ENCODE assay signal across 21 mouse cellular contexts in the genomic region with DNA sequence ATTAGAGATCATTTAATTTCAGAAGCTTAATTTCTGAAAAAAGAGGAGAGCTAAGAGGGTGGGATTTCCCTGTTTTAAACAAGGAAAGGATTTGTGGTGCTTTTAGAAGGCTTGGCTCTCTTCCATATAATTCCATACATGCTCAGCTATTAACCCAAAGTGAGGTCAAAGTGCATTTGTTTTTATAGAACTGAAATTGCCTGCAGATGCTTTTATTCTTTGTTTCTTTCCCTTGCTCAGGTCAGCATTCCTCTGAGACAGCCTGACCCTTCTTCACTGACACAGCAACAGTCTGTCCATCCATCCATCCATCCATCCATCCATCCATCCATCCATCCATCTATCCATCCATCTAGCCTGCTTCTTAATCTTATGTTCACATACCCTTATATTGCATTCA.
"Had no signal": no experiment of that assay in that cellular context is flagged by ENCODE, and none has a peak within 500 bp of the region (broad histone marks: within the 10 kb centered on the region; RNA-seq: fewer than 3 reads in every experiment).

No protein-coding gene starts in this region.

- H3K9me3 ChIP-seq: heart, embryonic 13.5 days; heart, embryonic 15.5 days; hindbrain, embryonic 13.5 days; hindbrain, embryonic 15.5 days; limb, embryonic 12.5 days; limb, embryonic 15.5 days; liver, embryonic 12.5 days had no signal

- H3K27me3 ChIP-seq: heart, embryonic 13.5 days; heart, embryonic 15.5 days; hindbrain, embryonic 13.5 days; hindbrain, embryonic 15.5 days; limb, embryonic 12.5 days; limb, embryonic 15.5 days; liver, embryonic 12.5 days had no signal

- ATAC-seq: hindbrain, postnatal 0 days; liver, embryonic 12.5 days had no signal

- H3K27ac ChIP-seq: heart, adult 2 months; heart, embryonic 13.5 days; heart, embryonic 15.5 days; hindbrain, embryonic 13.5 days; hindbrain, embryonic 15.5 days; hindbrain, postnatal 0 days; layer of hippocampus, adult 2 months; left cerebral cortex, adult 2 months; limb, embryonic 12.5 days; limb, embryonic 15.5 days; liver, embryonic 12.5 days; liver, embryonic 14.5 days had no signal

- H3K4me3 ChIP-seq: heart, adult 2 months; heart, embryonic 13.5 days; heart, embryonic 15.5 days; hindbrain, embryonic 13.5 days; hindbrain, embryonic 15.5 days; layer of hippocampus, adult 2 months; left cerebral cortex, adult 2 months; limb, embryonic 12.5 days; limb, embryonic 15.5 days; liver, embryonic 12.5 days had no signal

- H3K4me2 ChIP-seq: heart, embryonic 11.5 days; heart, embryonic 13.5 days; heart, embryonic 15.5 days; hindbrain, embryonic 13.5 days; hindbrain, embryonic 15.5 days; limb, embryonic 12.5 days; limb, embryonic 15.5 days; liver, embryonic 12.5 days had no signal

- H3K36me3 ChIP-seq: heart, embryonic 13.5 days; heart, embryonic 15.5 days; hindbrain, embryonic 13.5 days; hindbrain, embryonic 15.5 days; limb, embryonic 12.5 days; limb, embryonic 15.5 days; liver, embryonic 12.5 days had no signal

- DNase-seq: gastrocnemius, postnatal 14 days; gastrocnemius, postnatal 36 days; kidney, adult 18-20 months; kidney, adult 8-10 months; kidney, postnatal 10 days; kidney, postnatal 25 days; kidney, postnatal 4 days; left cerebral cortex, postnatal 4 days had no signal

- H3K9ac ChIP-seq: heart, embryonic 13.5 days; heart, embryonic 15.5 days; hindbrain, embryonic 13.5 days; hindbrain, embryonic 15.5 days; limb, embryonic 12.5 days; limb, embryonic 15.5 days; liver, embryonic 12.5 days; liver, embryonic 14.5 days had no signal

- H3K4me1 ChIP-seq: heart, embryonic 13.5 days; heart, embryonic 15.5 days; hindbrain, embryonic 13.5 days; hindbrain, embryonic 15.5 days; limb, embryonic 12.5 days; limb, embryonic 15.5 days; liver, embryonic 12.5 days had no signal
